Mouse (Mus musculus): ENCODE measurements around the gene Wnt5a.

Wnt5a gene

GRCm38 (mm10) chr14:28509441-28510340, 5.1 kb downstream of the Wnt5a start:
- DNase-seq = no peak

- DNase-seq = no peak
Measured at GRCm38 (mm10) chr14:28510341-28511028, 5.9 kb downstream of the Wnt5a start.

GRCm38 (mm10) chr14:28511029-28511651, 6.6 kb downstream of the Wnt5a start:
- DNase-seq = no peak

- DNase-seq = no peak
Measured at GRCm38 (mm10) chr14:28512805-28513590, 8.4 kb downstream of the Wnt5a start.

- no peak for DNase-seq
Measured at GRCm38 (mm10) chr14:28514171-28514570, 9.6 kb downstream of the Wnt5a start.

GRCm38 (mm10) chr14:28515331-28515730, 10.8 kb downstream of the Wnt5a start:
- no peak for DNase-seq

- no peak for DNase-seq
Measured at GRCm38 (mm10) chr14:28517631-28518560, 13.3 kb downstream of the Wnt5a start.

- DNase-seq = no peak
Measured at GRCm38 (mm10) chr14:28521106-28521505, 16.6 kb downstream of the Wnt5a start.

- no peak for DNase-seq
Measured at GRCm38 (mm10) chr14:28522611-28523010, 18.1 kb downstream of the Wnt5a start.

GRCm38 (mm10) chr14:28525566-28525965, 21.0 kb downstream of the Wnt5a start:
- no peak for DNase-seq

GRCm38 (mm10) chr14:28528151-28528685, 23.7 kb downstream of the Wnt5a start:
- no peak for DNase-seq

- DNase-seq = no peak
Measured at GRCm38 (mm10) chr14:28531531-28531930, 27.0 kb downstream of the Wnt5a start.

- DNase-seq = no peak
Measured at GRCm38 (mm10) chr14:28532943-28533342, 28.4 kb downstream of the Wnt5a start.

- no peak for DNase-seq
Measured at GRCm38 (mm10) chr14:28533876-28534275, 29.3 kb downstream of the Wnt5a start.

GRCm38 (mm10) chr14:28535814-28536213, 31.3 kb downstream of the Wnt5a start:
- no peak for DNase-seq

- no peak for DNase-seq
Measured at GRCm38 (mm10) chr14:28539577-28539976, 35.0 kb downstream of the Wnt5a start.

- no peak for DNase-seq
Measured at GRCm38 (mm10) chr14:28542117-28542741, 37.7 kb downstream of the Wnt5a start.

- DNase-seq = no peak
Measured at GRCm38 (mm10) chr14:28561861-28562260, 57.3 kb downstream of the Wnt5a start.

Measured in thymus, postnatal 14 days (tissue).